Mouse (Mus musculus): ENCODE data around the gene Rgsl1.
"Not testable (repeated sequence)": the region's sequence is repeated elsewhere in the genome, so short reads cannot be mapped to it uniquely, and the experiment has no call there.

The Rgsl1 gene

DNA sequence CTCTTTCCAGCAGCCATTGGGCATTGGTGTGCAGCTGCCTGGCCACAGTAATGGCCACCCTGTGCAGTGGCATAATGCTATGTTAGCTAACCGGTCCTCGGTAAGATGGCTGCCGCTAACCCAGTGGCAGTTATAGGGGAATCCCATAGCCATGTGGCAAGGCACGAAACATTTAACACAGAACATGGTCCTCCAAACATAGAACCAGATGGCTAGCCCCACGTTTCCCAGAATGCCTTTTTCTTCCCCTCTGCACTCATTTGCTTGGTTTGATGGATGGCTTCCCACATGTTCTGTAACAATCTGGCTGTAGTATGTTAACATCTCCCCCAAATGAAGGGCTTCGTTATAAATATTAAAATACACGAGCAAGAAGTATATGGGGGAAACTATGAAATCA is 67.7 kb downstream of the Rgsl1 start:
- in situ Hi-C loops (cut with MboI, MseI), result no loop called here

DNA sequence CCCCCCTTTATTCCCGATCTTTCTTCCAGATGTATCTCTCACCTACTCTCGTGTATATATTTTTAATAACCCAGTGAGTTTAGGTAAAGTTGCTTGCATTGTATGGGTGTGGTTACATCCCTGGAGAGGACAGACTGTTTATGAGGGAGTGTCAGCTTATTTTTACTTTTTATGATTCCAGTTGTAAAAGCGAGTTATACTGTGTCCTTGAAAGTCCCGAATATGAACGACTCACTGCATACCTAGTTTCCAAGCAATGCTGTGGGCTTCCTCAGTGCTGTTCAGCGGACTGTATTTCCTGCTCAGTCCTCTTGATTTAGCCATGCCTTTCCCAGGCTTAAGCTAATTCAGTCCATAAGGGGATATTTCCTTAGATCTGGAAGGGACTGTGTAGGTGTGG is 68.8 kb downstream of the Rgsl1 start:
- in situ Hi-C loops (cut with MboI, MseI), result no loop called here

DNA sequence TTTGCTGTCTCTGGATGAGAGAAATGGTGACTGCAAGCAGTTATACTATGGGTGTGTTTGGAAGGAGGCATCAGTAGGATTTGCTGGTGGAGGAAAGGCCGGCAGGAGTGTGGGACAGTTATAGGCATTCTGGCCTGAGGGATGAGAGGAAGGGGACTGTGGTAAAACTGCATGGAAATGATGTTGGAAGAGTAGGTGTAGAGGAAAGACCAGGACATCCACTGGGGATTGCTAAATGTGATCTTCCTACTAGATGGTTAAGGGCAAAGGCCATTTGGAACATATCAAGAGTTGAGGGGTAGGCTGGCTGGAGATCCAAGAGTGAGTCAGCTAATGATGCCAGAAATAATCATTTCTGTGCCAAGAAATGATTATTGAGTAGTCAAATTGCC is 73.2 kb downstream of the Rgsl1 start:
- in situ Hi-C loops (cut with MboI, MseI), result no loop called here

DNA sequence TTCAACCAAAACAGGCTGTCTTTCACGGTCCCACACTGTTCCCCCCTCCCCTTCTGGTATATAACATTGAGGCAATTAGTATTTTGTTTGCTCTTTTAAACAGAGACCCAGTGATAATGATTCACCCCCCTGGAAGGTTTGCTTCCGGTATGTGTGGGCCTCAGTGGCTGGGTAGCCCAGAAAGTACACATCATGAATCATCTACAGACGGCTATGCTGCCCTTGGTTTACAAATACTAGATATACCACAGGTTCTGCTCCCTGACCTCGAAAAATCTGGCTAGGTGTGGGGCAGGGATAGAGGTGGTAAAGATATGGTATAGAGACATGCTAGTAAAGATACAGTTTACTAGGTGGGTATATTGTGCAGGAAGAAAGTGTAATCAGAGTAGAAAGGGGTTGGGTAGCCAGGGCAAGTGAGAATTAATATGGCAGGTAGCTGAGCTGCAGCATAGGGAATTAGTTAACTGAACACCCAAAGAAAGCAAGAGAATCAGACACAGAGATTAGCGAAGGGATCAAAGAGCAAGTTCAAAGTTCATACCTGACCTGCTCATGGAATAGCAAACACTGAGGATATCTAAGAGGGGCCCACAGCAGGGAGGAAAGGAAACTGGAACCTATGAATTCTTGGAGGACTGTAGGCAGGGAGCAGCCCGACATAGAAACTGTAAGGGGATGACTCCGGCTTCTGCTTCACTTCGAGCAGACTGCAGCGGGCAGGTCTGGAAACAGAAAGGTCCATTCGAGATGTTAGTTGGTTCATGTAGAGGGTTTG is 73.8 kb downstream of the Rgsl1 start:
- in situ Hi-C loops (cut with MboI, MseI), result no loop called here

DNA sequence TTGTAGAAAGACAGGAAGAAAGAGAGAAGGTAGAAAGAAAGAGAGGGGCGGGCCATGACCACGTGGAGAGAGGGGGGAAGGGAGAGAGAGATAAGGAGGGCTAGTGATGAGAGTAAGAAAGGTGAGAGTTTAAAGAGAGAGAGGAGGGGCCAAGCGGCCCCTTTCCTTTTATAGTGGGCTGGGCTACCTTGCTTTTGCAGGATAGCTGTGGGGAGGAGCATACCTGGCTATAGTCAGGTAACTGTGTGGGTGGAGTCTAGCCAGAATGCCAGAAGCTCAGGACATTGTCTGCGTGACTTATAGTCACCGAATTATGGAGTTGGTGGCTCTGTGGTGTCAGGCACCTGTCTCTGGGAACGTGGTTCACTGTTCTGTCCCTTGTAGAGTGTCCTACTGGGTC is 74.4 kb downstream of the Rgsl1 start:
- in situ Hi-C loops (cut with MboI, MseI), result not testable (repeated sequence)

DNA sequence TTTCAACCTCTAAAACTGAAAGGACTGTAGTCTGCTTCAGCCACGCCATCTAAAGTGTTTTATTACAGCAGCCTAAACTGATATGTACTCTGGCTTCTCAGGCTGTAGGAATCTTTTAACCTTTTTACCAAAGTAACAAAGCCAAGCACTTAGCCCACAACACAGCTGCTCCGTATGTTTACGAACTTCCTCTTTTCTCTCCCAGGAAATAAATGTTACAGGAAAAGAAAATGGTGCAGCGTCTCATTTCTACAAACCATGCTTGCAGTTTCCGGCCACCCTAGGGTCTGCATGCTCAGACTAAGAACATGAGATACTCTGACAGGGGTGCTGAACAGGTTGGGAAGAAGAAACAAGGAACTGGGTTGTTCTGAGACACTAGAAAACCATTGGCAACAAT is 75.5 kb downstream of the Rgsl1 start:
- in situ Hi-C loops (cut with MboI, MseI), result no loop called here

DNA sequence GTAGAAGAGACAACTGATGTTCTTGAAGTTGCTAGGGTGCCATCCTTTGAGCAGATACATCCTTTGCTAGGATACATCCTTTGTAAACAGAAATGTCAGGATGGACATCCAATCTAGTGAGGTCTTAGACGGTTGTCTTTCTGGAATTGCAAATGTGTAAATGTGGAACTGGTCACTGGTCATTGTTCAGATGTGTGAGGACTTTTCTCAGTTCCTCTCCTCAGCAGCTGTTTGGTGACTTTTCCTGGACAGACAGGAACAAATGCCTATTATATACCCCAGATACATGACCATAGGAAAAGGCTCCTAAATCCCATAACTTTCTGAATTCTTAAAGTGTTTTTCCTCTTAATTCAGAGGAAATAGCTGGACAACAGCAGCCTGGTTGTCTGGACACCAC is 76.7 kb downstream of the Rgsl1 start:
- in situ Hi-C loops (cut with MboI, MseI), result no loop called here

DNA sequence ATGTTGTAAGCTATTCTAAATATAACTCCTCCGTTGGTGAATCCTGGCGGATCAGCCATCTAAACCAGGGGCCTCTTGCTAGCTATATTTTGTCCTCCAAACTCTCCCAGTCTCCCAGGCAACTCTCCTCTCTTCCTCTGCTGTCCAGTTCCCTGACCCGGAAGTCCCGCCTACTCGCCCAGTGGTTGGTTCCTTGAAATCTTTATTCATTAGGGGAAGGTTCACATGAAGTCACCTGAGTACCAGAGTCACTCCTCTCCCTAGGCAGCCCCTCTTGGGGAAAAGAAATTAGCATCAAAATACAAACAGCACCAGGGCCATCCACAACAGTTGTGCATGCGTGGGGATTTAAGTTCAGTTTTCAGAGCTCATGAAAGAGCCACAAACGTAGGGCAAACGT is 77.6 kb downstream of the Rgsl1 start:
- in situ Hi-C loops (cut with MboI, MseI), result no loop called here

DNA sequence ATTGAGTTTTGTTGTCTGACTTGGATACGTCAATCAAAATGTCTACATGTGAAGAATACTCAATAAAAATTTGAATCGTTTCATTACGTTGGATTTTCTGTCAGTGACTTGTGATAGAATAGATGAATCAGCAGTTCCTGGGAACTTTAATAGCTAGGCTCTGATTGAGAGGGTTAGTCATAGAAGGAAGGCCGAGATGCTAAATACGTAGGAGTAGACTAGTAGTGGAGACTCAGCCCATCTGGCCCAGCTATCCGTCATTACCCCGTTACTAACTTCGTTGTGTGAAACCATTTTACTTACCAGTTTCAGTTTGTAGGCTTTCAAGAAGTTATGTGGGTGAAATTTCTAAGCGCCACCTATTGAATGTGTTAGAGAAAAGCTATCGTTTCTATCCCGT is 79.8 kb downstream of the Rgsl1 start:
- in situ Hi-C loops (cut with MboI, MseI), result no loop called here

DNA sequence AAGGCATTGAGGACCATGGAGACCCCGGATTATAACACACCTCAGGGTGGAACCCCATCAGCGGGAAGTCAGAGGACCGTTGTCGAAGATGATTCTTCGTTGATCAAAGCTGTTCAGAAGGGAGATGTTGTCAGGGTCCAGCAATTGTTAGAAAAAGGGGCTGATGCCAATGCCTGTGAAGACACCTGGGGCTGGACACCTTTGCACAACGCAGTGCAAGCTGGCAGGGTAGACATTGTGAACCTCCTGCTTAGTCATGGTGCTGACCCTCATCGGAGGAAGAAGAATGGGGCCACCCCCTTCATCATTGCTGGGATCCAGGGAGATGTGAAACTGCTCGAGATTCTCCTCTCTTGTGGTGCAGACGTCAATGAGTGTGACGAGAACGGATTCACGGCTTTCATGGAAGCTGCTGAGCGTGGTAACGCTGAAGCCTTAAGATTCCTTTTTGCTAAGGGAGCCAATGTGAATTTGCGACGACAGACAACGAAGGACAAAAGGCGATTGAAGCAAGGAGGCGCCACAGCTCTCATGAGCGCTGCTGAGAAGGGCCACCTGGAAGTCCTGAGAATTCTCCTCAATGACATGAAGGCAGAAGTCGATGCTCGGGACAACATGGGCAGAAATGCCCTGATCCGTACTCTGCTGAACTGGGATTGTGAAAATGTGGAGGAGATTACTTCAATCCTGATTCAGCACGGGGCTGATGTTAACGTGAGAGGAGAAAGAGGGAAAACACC is 90.0 kb downstream of the Rgsl1 start:
- in situ Hi-C loops (cut with MboI, MseI), result loop anchor here (5.0 to 10.0 kb wide), 2 partner anchors 48 to 431 kb away; no protein-coding TSS in a partner anchor

DNA sequence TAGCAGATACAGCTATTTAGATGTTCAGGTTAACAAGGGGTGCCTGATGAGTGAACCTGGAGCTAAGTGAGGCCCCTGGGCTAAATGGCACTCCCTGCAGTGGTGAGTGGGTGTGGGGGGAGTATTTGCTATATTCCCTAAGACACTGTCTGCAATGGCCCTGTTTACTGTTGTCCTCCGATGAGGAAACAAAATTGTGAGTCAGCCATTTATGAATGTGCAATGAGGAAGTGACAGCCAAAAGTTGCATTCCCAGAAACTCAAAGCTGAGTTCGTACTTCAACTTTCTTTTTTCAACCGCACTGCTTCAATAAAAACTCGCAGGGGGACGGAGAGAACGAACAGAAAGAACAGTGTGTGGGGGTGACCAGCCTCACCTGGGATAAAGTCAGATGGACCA is 91.4 kb downstream of the Rgsl1 start:
- in situ Hi-C loops (cut with MboI, MseI), result loop anchor here (5.0 to 10.0 kb wide), 2 partner anchors 50 to 432 kb away; no protein-coding TSS in a partner anchor

DNA sequence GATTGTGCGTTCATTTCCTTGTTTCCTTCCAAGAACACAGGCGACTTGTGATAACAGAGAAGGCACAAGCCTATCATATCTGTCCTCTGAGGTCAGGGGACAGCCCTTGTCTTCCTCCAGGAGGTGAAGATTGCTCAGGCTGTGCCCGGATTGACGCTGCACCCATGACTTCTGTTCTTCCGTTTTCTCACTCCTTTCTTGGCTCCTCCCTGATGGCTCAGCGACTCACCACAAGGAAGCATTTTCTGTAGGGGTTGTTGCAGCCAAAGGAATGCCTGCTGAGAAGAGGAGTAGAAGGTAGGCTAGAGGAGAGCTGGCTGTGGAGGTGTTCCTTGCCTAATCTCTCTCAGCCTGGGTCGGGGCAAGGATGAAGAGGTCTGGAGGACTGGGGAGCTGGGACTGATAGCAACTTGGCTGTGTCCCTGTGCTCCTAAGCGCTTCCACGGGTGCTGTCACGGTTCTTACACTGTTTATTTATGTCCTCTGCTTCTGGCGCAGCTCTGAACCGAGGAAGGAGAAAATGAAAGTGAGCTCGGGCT is 92.1 kb downstream of the Rgsl1 start:
- in situ Hi-C loops (cut with MboI, MseI), result loop anchor here (5.0 to 10.0 kb wide), 2 partner anchors 50 to 433 kb away; no protein-coding TSS in a partner anchor

DNA sequence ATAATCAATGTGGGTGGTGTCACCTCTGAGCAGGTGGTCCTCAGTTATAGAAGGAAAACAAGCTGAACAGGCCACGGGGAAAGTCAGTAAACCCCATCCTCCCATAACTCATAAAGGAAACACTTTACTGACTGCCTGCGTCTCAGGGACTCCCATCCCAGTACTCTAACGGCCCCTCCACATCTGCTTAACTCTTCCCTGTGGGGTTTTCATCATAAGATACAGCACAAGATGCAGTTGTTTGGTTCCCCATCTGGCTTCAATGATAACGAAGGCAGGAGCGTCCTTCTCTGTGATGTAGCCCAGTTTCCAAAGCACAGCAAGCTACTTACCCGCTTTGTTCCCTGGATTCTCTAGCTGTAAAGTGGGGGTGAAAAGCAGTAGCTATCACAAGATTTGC is 93.9 kb downstream of the Rgsl1 start:
- in situ Hi-C loops (cut with MboI, MseI), result loop anchor here (5.0 to 10.0 kb wide), 2 partner anchors 52 to 435 kb away; no protein-coding TSS in a partner anchor

DNA sequence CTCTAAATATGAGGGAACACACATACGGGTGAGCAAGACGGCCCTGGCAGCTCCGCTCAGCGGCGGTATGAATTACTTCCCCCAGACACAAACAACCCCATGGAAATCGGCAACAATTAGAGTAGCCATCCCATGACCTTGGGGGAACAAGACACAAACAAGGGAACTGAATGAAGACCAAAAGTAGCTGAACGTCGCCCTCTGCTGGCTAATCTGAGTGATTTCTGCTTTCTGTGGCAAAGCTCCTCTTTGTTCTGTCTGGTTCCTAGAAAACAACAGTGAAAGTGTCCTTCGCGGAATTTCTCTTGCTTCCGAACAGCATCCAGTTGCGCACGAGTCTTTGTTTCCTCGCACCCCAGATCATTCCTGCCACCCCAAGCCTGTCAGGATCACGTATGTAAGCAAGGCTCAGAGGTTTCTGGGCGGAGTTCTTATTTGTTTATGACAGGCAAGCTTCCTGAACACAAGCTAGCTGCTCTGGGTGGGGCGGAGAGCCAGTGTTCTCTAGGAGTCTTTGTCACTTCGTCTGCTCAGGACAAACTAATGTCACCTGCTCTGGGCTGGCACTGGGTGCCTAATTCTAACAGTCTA is 94.6 kb downstream of the Rgsl1 start, which contains the start of gene Rnasel:
Gene Rnasel, plus strand, starts transcription at position 216 of the 591 bp plus-strand sequence.
- in situ Hi-C loops (cut with MboI, MseI), result loop anchor here (5.0 kb wide), 2 partner anchors 192 to 322 kb away; partner anchors contain the start of gene Shcbp1l

DNA sequence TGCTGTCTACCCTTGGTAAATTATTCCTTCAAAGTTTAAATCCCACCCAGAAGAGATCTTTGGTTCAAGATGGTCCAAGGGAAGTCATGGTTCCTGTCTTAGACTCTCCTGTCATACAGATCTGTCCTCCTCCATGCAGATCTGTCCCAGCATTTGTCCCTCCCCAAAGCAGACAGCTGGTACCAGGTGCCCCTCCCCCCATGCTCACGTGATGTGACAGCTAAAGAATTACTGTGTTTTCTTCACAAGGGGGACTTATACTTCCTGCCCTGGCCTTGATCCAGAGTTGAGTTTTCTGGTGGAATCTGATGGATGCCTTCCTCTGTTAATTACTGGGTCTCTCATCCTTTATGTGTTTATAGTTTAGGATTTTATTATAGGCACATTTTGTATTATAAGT is 95.4 kb downstream of the Rgsl1 start:
- in situ Hi-C loops (cut with MboI, MseI), result loop anchor here (5.0 kb wide), 2 partner anchors 191 to 321 kb away; partner anchors contain the start of gene Shcbp1l

DNA sequence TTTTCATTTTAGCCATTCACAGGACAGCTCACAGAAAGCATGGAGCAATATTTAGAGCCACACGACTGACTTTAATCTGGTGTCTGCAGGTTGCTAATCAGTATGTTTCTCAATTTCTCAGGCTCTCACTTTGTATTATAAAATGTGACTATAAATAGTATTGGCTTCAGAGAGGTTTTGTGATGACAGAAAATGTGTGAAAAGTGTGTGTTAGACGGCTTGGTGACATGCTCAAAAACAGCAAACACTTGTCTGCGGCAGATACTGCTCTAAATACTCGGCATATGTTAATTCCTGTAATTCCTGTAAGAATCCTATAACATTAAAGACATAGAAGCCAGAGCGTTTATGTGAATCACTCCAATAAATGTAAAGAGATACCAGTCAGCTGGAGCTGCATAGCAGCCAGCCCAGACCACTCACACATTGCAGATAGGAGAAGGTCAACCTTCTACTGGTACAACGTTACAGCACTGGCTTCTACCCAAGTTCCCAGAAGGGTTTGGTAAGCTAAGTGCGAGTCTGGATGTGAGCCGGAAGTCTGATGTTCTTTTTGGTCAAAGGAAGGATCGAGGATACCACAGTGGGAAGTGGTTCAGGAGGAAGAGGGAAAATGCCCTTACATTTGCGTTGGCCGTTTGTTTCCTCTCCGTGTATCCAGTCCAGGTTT is 95.9 kb downstream of the Rgsl1 start:
- in situ Hi-C loops (cut with MboI, MseI), result loop anchor here (5.0 kb wide), 2 partner anchors 191 to 321 kb away; partner anchors contain the start of gene Shcbp1l

DNA sequence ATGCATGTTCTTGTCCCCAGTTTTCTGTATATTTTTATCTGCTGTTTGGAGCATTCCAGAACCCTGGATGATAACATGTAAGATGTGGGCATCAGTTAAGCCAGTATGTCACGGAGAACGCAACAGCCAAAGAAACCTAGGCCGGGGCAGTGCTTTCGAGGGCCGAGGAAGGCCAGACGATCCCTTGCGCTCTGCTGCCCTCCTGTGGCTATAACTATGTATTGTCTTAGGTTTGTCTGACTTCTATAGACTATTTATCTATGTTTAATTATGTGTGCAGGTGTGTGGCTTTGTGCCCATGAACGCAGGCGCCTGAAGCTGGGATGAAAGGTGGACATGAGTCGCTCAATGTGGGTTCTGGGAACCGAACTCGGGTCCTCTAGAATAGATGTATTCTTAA is 97.2 kb downstream of the Rgsl1 start:
- in situ Hi-C loops (cut with MboI, MseI), result loop anchor here (5.0 kb wide), 2 partner anchors 189 to 319 kb away; partner anchors contain the start of gene Shcbp1l

DNA sequence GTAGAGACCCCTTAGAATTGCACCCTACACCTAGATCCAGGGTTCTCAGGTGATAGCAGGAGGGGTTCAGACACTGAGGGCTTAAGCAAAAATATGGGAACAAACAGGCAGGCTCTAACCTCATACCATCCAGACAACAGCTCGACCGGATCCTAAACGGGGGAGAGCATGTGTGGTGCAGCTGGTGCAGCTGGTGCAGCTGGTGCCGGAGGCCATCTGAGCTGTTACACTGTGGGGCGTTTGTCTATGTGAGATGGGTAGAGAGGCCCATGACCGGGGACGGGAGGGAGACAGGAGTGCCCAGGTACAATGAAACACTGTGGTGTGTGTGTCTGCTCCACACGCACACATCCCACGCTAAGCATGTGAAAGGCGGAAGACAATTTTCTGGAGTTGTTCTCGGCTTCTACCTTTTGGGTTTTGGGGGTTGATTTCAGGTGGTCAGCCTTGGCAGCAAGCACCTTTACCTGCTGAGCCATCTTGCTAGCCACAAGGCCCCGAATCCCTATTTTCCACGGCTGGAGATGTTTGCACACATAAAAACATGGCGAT is 97.7 kb downstream of the Rgsl1 start:
- in situ Hi-C loops (cut with MboI, MseI), result loop anchor here (5.0 kb wide), 2 partner anchors 189 to 319 kb away; partner anchors contain the start of gene Shcbp1l

DNA sequence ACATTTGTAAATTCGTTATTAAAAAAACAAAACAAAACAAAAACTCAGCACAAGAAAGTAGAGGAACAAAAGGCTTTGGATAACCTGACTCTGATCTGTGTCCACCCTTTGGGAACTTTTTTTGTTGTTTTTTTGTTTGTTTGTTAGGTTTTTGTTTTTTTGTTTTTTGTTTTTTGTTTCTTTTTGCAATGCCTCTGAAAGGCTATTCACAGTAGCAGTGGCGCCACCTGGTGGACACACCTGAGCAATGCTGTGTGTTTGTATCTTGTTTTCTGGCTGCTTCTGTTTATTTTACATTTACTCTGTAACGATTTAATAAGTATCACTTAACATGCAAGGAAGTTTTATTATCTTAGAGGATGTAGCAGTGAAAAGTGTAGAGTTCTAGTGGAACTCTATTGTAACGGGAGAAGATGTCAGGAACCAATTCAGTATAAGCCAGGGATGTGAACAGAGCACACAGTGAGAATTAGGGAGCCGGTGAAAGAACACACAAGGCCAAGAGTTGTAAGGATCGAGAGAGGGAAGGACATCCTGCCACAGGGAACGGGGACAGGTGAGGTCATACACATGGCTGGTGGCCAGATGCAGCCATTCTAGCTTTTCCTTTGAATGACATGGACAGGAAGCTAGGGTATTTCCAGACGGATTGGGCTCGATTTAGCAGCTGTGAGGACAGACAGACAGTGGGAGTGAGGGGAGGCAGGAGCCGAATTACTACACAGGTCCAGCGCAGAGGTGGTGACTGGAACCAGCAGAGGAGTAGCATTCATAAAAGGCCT is 101.4 kb downstream of the Rgsl1 start:
- in situ Hi-C loops (cut with MboI, MseI), result loop anchor here (5.0 kb wide), 1 partner anchor 65 kb away; no protein-coding TSS in a partner anchor

Data from T-helper 1 cell (primary cell).